Mouse (Mus musculus) cerebral cortex, adult 2 months (tissue): ENCODE measurements around the gene Ubox5.

Experiments
- WGBS: fragments of 180-500 bp; shearing (Covaris S2); methylation state at CpG from one replicate; pipeline ENCODE4 v1.1.7; 2018; 5-methylcytosine and 5-hydroxymethylcytosine counted together

Ubox5 gene

GRCm38 (mm10) chr2:130634006-130634738 is 4.3 kb upstream of the Ubox5 start:
- WGBS = 45% methylated on average over 14 of the region's 14 CpGs

GRCm38 (mm10) chr2:130632887-130633675 is 3.2 kb upstream of the Ubox5 start:
- WGBS = 53% methylated on average over 5 of the region's 5 CpGs

GRCm38 (mm10) chr2:130632416-130632815 is 2.6 kb upstream of the Ubox5 start:
- 30% methylated on average over 1 of the region's 1 CpGs for WGBS

GRCm38 (mm10) chr2:130629080-130629838 is 579 bp downstream of the Ubox5 start:
- WGBS = 2% methylated on average over 37 of the region's 37 CpGs

- 63% methylated on average over 3 of the region's 3 CpGs for WGBS
These were observed 1.4 kb downstream of the Ubox5 start for GRCm38 (mm10) chr2:130628424-130628823.

GRCm38 (mm10) chr2:130618972-130619371 is 10.9 kb downstream of the Ubox5 start:
- 68% methylated on average over 7 of the region's 7 CpGs for WGBS

- WGBS = 68% methylated on average over 3 of the region's 3 CpGs
These were observed 16.7 kb downstream of the Ubox5 start for GRCm38 (mm10) chr2:130613091-130613490.

- 79% methylated on average over 4 of the region's 4 CpGs for WGBS
These were observed 27.6 kb downstream of the Ubox5 start for GRCm38 (mm10) chr2:130602195-130602594.

GRCm38 (mm10) chr2:130598399-130598798 is 31.4 kb downstream of the Ubox5 start:
- 48% methylated on average over 3 of the region's 3 CpGs for WGBS

GRCm38 (mm10) chr2:130597601-130598010 is 32.2 kb downstream of the Ubox5 start:
- WGBS = 7% methylated on average over 1 of the region's 1 CpGs

GRCm38 (mm10) chr2:130595596-130595995 is 34.2 kb downstream of the Ubox5 start:
- 96% methylated on average over 1 of the region's 1 CpGs for WGBS

GRCm38 (mm10) chr2:130591016-130591415 is 38.8 kb downstream of the Ubox5 start:
- WGBS = 89% methylated on average over 2 of the region's 2 CpGs

- WGBS = 88% methylated on average over 2 of the region's 2 CpGs
These were observed 40.1 kb downstream of the Ubox5 start for GRCm38 (mm10) chr2:130589761-130590160.

GRCm38 (mm10) chr2:130589157-130589556 is 40.7 kb downstream of the Ubox5 start:
- 63% methylated on average over 4 of the region's 4 CpGs for WGBS

- WGBS = 45% methylated on average over 2 of the region's 2 CpGs
These were observed 41.5 kb downstream of the Ubox5 start for GRCm38 (mm10) chr2:130588373-130588772.

- WGBS = 51% methylated on average over 6 of the region's 6 CpGs
These were observed 43.8 kb downstream of the Ubox5 start for GRCm38 (mm10) chr2:130586016-130586415.

GRCm38 (mm10) chr2:130583902-130584560 is 45.8 kb downstream of the Ubox5 start:
- 74% methylated on average over 10 of the region's 10 CpGs for whole genome bisulfite sequencing

- 59% methylated on average over 10 of the region's 10 CpGs for WGBS
These were observed 47.3 kb downstream of the Ubox5 start, which contains the start of gene Avp for GRCm38 (mm10) chr2:130582552-130582951. TSS of gene Avp (minus strand) at chr2:130582554.

- WGBS = 10% methylated on average over 15 of the region's 16 CpGs
These were observed 48.6 kb downstream of the Ubox5 start for GRCm38 (mm10) chr2:130581201-130581600.

GRCm38 (mm10) chr2:130579791-130580190 is 50.0 kb downstream of the Ubox5 start:
- WGBS = 14% methylated on average over 8 of the region's 8 CpGs

GRCm38 (mm10) chr2:130578148-130578547 is 51.7 kb downstream of the Ubox5 start:
- WGBS = 6% methylated on average over 11 of the region's 11 CpGs

GRCm38 (mm10) chr2:130577632-130578031 is 52.2 kb downstream of the Ubox5 start:
- 7% methylated on average over 12 of the region's 12 CpGs for WGBS
